Mouse (Mus musculus): ENCODE results near the gene Krt78. TPM values are rescaled to one million over a fixed set of nuclear protein-coding genes. Genes with fewer than 3 reads are reported as not detected.

The Krt78 gene
- polyA plus RNA-seq, 1 experiment from 2014 or later, result not detected

DNA sequence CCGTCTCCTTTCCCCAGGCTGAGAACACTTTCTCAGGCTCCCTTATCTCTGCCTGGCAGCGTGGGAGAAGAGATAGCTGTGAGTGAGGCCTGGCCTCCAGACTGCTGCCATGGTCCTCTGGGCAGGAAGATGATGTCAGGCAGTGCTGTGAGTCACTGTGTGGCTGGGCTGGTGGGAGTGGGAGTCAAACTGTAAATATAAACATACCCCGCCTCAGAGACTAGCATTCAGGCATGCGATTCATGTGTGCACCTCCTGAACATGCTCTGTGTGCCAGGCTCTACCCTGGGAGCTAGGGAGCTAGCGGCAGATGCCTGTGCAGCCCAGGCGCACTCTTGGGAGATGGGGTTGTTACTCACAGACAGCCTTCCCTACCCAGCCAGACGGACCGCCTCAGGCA is 12.1 kb downstream of the Krt78 start:
- Histone ChIP-seq H3K27me3 (ENCODE audit: control insufficient read depth, insufficient read depth, low read length) (no peaks in the 10 kb centered on the region), H3K4me1 (ENCODE audit: control insufficient read depth, insufficient read depth, low read length) (peaks cover 12% of the 10 kb centered on the region; the same call in 1 of the 2 replicates), H3K4me3 (ENCODE audit: low read length) (no peak overlapping the region), H3K9me3 (ENCODE audit: control insufficient read depth, low read length) (no peaks in the 10 kb centered on the region), H3K36me3 (ENCODE audit: control insufficient read depth, insufficient read depth, low read length) (no peaks in the 10 kb centered on the region), H3K4me2 (replicated peaks; ENCODE audit: low read depth, low read length) (no peak overlapping the region), H3K27ac (ENCODE audit: low read depth, low read length) (no peak overlapping the region), H3K9ac (ENCODE audit: low read depth, low read length) (no peak overlapping the region)
- 42% methylated on average over 8 of the region's 8 CpGs for WGBS
- peak; percentile 61; the same call in 1 of the 2 replicates for ATAC-seq (ENCODE audit: low FRiP score, low TSS enrichment)

DNA sequence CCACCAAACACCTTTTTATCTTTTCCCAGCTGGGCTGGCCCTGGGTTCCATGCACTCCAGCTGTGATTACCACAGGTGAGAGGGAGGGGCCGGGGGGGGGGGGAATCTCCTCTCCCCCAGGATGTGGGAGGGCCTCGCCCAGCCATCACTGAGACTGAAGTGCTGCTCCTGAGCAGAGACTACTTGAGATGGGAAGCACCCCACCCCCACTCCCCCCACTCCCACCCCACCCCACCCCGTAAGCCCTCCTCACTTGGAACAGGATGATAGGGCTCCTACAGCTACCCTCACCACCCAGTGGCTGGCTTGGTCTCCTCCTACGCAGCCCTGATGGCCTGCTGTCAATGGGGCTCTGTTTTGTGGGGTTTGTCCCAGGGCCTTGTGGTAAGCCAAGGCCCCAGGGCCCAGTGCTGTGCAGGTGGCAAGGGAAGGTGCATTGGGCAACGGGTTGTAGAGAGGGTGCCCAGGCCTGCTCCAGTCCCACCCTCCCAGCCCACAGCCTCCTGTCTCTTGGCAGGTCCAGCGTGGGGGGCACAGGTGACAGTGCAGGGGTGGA is 13.7 kb downstream of the Krt78 start, which contains the start of gene Krt79:
Gene Krt79 (minus strand): TSS at position 51 of the 556 bp plus-strand sequence.
- no peak within 1 kb of the TSS for H3K4me2 ChIP-seq (replicated peaks; ENCODE audit: low read depth, low read length)
- H3K27me3 ChIP-seq (ENCODE audit: control insufficient read depth, insufficient read depth, low read length), result no peaks in the 10 kb centered on the region
- H3K4me3 ChIP-seq (ENCODE audit: low read length), result no peak within 1 kb of the TSS
- no peaks in the 10 kb centered on the region for H3K36me3 ChIP-seq (ENCODE audit: control insufficient read depth, insufficient read depth, low read length)
- WGBS, result 62% methylated on average over 6 of the region's 6 CpGs
- H3K4me1 ChIP-seq (ENCODE audit: control insufficient read depth, insufficient read depth, low read length), result peaks cover 12% of the 10 kb centered on the region; the same call in 1 of the 2 replicates
- H3K9ac ChIP-seq (ENCODE audit: low read depth, low read length), result no peak within 1 kb of the TSS
- no peaks in the 10 kb centered on the region for H3K9me3 ChIP-seq (ENCODE audit: control insufficient read depth, low read length)
- ATAC-seq (ENCODE audit: low FRiP score, low TSS enrichment), result no peak
- no peak within 1 kb of the TSS for H3K27ac ChIP-seq (ENCODE audit: low read depth, low read length)

DNA sequence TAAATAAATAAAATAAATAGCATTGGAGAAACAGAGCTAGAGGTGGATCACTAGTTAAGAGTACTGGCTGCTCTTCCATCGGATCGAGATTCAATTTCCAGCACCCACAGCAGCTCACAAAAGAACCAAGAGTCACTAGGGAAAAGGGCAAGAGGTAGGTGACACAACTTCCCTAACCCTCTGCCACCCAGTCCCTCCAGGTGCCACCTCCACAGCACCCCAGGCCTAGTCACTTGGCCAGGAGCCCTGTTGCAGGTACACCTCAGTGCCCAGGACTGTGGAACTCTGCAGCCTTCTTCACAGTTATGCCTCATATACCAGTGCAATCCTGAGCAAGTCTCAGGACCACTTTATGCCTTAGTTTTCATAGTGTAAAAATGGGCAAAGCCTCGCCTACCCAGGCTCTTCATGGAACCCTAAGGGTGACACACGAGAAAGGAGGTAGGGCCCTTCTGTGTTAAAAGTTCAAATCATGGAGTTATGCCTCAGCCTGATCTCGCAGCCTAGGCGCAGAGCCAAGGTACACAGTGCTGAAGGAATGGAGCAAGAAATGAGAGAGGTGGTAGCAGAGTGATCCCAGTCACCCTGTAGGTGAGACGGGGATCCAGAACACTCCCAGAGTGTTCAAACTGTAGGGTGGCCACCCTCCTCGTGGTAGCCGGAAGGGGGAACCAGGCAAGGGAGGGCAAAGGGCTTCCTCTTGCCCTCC is 15.3 kb downstream of the Krt78 start:
- no peaks in the 10 kb centered on the region for H3K27me3 ChIP-seq (ENCODE audit: control insufficient read depth, insufficient read depth, low read length)
- ATAC-seq (ENCODE audit: low FRiP score, low TSS enrichment), result no peak
- H3K9ac ChIP-seq (ENCODE audit: low read depth, low read length), result no peak overlapping the region
- no peak overlapping the region for H3K4me2 ChIP-seq (replicated peaks; ENCODE audit: low read depth, low read length)
- peaks cover 9% of the 10 kb centered on the region; the same call in 1 of the 2 replicates for H3K4me1 ChIP-seq (ENCODE audit: control insufficient read depth, insufficient read depth, low read length)
- no peak overlapping the region for H3K4me3 ChIP-seq (ENCODE audit: low read length)
- WGBS, result 79% methylated on average over 9 of the region's 9 CpGs
- H3K27ac ChIP-seq (ENCODE audit: low read depth, low read length), result no peak overlapping the region
- H3K9me3 ChIP-seq (ENCODE audit: control insufficient read depth, low read length), result no peaks in the 10 kb centered on the region
- no peaks in the 10 kb centered on the region for H3K36me3 ChIP-seq (ENCODE audit: control insufficient read depth, insufficient read depth, low read length)

DNA sequence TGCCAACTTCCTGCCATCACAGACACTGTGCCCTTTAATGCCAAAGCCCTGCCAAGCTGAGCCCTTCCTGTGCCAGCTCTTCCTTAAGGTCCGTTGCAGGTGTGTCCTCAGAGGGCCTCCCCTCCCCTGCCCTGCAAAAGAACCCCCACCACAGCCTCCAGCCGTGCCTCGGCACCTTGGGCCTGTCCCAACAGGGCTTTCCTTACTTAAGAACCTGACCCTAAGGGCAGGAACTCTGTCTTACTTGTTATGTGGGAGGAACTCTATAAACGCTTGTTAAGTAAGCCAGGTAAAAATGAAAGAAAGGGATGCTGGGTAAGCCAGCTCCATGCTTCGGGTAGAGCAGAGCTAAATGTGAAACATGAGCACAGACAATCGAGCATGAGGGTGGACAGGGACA is 21.1 kb downstream of the Krt78 start:
- 54% methylated on average over 6 of the region's 6 CpGs for WGBS
- Histone ChIP-seq H3K4me3 (ENCODE audit: low read length) (no peak overlapping the region), H3K36me3 (ENCODE audit: control insufficient read depth, insufficient read depth, low read length) (no peaks in the 10 kb centered on the region), H3K4me2 (replicated peaks; ENCODE audit: low read depth, low read length) (no peak overlapping the region), H3K9me3 (ENCODE audit: control insufficient read depth, low read length) (no peaks in the 10 kb centered on the region), H3K27ac (ENCODE audit: low read depth, low read length) (no peak overlapping the region), H3K4me1 (ENCODE audit: control insufficient read depth, insufficient read depth, low read length) (peaks cover 11% of the 10 kb centered on the region), H3K27me3 (ENCODE audit: control insufficient read depth, insufficient read depth, low read length) (no peaks in the 10 kb centered on the region), H3K9ac (ENCODE audit: low read depth, low read length) (no peak overlapping the region)
- ATAC-seq (ENCODE audit: low FRiP score, low TSS enrichment), result no peak

DNA sequence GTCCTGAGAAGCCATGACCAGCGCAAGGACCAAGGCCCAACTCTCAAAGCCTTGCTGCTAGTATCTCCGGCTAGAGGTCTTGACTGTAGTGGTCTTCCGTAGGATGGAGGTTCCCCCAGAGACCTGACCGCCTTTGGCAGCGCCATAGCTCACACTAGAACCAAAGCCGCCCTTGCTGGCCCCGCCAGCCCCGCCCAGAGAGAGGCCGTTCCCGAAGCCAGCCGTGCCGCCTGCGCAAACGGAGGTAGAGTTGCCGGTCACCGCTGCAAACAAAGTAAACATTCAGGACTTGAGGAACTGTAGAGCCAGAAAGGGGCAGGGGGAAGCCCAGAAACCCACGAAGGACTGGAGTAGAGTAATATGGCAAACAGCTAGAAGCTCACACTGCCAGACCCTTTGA is 24.4 kb downstream of the Krt78 start:
- 2% methylated on average over 17 of the region's 17 CpGs for WGBS
- peak overlapping the region; percentile 51 for H3K4me2 ChIP-seq (replicated peaks; ENCODE audit: low read depth, low read length)

DNA sequence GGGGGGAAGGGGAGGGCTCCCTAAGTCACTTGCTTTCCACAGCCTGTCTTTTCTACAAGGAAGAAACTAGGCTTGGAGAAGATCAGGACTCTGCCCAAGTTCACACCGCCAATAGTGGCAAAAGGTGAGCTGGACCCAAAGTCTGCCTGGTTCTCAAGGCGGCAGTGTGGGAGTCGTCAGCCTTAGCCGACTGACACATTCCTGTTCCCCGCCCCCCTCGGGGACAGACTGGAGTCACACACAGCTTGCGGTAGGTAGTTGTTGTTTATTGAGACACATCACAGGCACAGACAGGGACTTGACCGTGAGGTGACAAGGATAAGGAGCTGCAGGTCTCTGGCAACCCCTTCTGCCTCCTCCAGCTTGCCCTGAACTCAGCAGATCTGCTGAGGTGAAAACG is 25.0 kb downstream of the Krt78 start:
- H3K27me3 ChIP-seq (ENCODE audit: control insufficient read depth, insufficient read depth, low read length), result no peaks in the 10 kb centered on the region
- H3K4me2 ChIP-seq (replicated peaks; ENCODE audit: low read depth, low read length), result peak overlapping the region; percentile 51; the same call in 1 of the 2 replicates
- whole genome bisulfite sequencing, result 13% methylated on average over 9 of the region's 9 CpGs
- no peak overlapping the region for H3K27ac ChIP-seq (ENCODE audit: low read depth, low read length)
- H3K9me3 ChIP-seq (ENCODE audit: control insufficient read depth, low read length), result no peaks in the 10 kb centered on the region
- peaks cover 15% of the 10 kb centered on the region for H3K4me1 ChIP-seq (ENCODE audit: control insufficient read depth, insufficient read depth, low read length)
- ATAC-seq (ENCODE audit: low FRiP score, low TSS enrichment), result no peak
- no peak overlapping the region for H3K9ac ChIP-seq (ENCODE audit: low read depth, low read length)
- H3K4me3 ChIP-seq (ENCODE audit: low read length), result peak overlapping the region; percentile 24; the same call in 1 of the 2 replicates
- H3K36me3 ChIP-seq (ENCODE audit: control insufficient read depth, insufficient read depth, low read length), result no peaks in the 10 kb centered on the region

More for the DNA sequence above, 24.4 kb downstream of the Krt78 start:
- Histone ChIP-seq H3K27ac (ENCODE audit: low read depth, low read length) (no peak overlapping the region), H3K4me3 (ENCODE audit: low read length) (peak overlapping the region; percentile 24), H3K36me3 (ENCODE audit: control insufficient read depth, insufficient read depth, low read length) (no peaks in the 10 kb centered on the region), H3K4me1 (ENCODE audit: control insufficient read depth, insufficient read depth, low read length) (peaks cover 15% of the 10 kb centered on the region), H3K9me3 (ENCODE audit: control insufficient read depth, low read length) (no peaks in the 10 kb centered on the region), H3K27me3 (ENCODE audit: control insufficient read depth, insufficient read depth, low read length) (no peaks in the 10 kb centered on the region), H3K9ac (ENCODE audit: low read depth, low read length) (peak overlapping the region; percentile 3; the same call in 1 of the 2 replicates)
- no peak for ATAC-seq (ENCODE audit: low FRiP score, low TSS enrichment)

DNA sequence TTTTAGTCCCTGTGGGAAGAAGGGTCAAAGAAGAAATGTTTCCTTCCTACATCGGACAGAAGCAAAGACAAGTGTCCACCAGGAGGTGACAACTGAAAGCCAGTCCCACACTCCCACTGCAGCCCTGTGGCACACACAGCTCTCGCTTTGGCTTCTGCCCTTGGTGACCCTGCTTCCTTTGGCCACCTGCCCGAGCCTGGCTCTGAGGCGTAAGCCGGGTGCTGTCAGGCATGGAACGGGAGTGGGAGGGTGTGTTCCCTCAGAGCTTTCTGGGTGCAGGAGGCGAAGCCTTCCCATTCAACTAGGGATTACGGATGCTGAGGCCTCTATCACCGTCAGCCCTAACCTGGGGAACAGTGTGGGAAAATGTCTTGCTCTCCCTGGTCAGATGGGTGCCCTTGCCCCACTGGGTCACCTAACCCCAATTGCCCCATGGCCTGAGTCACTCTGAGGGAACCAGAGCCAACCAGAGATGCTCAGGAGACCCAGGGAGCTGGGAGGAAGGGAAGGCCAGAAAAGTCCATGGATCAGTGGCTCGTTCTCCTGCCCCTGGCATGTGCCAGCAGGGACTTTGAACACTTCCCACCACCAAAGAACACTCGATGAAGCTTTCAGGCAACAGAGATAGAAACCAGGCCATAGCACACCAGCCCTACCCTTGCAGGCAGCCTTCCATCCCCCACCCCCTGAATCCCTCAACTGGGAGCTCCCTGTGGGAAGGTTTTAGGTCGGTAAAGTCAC is 26.6 kb downstream of the Krt78 start:
- Histone ChIP-seq H3K36me3 (ENCODE audit: control insufficient read depth, insufficient read depth, low read length) (no peaks in the 10 kb centered on the region), H3K9ac (ENCODE audit: low read depth, low read length) (no peak overlapping the region), H3K27ac (ENCODE audit: low read depth, low read length) (no peak overlapping the region), H3K4me3 (ENCODE audit: low read length) (no peak overlapping the region), H3K4me1 (ENCODE audit: control insufficient read depth, insufficient read depth, low read length) (peaks cover 15% of the 10 kb centered on the region), H3K27me3 (ENCODE audit: control insufficient read depth, insufficient read depth, low read length) (no peaks in the 10 kb centered on the region), H3K4me2 (replicated peaks; ENCODE audit: low read depth, low read length) (no peak overlapping the region), H3K9me3 (ENCODE audit: control insufficient read depth, low read length) (no peaks in the 10 kb centered on the region)
- ATAC-seq (ENCODE audit: low FRiP score, low TSS enrichment), result no peak
- 41% methylated on average over 12 of the region's 12 CpGs for WGBS

DNA sequence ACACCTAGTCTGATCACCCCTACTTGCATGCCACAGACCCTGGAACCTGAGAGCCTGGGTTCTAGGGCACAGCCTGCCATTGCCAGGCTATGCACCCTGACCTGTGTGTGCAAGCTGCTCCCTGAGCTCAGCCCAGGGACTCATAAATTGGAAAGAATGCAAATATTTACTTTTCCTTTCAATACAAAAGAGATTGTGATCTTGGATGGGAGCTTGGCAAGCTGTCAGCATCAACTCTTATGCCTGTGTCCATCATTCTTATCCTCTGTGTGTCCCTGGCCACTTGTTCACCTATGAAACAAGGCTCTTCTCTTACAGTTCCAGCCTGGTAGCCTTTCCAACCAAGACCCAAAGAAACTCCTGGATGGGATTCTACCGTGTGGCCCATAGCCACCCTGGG is 29.0 kb downstream of the Krt78 start:
- Histone ChIP-seq H3K27ac (ENCODE audit: low read depth, low read length) (no peak overlapping the region), H3K27me3 (ENCODE audit: control insufficient read depth, insufficient read depth, low read length) (no peaks in the 10 kb centered on the region), H3K4me3 (ENCODE audit: low read length) (no peak overlapping the region), H3K4me1 (ENCODE audit: control insufficient read depth, insufficient read depth, low read length) (peaks cover 11% of the 10 kb centered on the region), H3K9ac (ENCODE audit: low read depth, low read length) (no peak overlapping the region), H3K9me3 (ENCODE audit: control insufficient read depth, low read length) (no peaks in the 10 kb centered on the region), H3K36me3 (ENCODE audit: control insufficient read depth, insufficient read depth, low read length) (no peaks in the 10 kb centered on the region), H3K4me2 (replicated peaks; ENCODE audit: low read depth, low read length) (no peak overlapping the region)
- ATAC-seq (ENCODE audit: low FRiP score, low TSS enrichment), result no peak
- 70% methylated on average over 1 of the region's 1 CpGs for WGBS

DNA sequence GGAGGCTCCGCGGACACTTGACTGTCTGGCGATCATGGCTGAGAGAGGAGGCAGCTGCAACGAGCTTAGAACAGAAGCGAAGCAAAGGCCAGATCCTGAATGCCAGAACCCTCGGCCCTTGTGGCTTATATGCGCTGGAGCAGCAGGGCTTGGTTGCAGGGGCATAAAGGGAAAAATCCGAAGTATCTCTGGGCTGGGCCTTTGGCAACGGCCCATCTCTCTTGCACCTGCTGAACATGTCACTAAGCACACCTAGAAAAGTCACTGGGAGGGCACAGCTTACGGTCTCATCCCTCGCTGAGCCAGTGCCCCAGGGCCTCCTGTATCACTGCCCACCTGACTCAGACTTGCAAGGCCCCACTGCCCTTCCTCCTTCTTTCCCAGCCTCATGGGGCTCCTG is 29.5 kb downstream of the Krt78 start, which contains the start of gene Krt4:
Gene Krt4 (minus strand): TSS at position 101 of the 400 bp plus-strand sequence.
- no peaks in the 10 kb centered on the region for H3K27me3 ChIP-seq (ENCODE audit: control insufficient read depth, insufficient read depth, low read length)
- H3K27ac ChIP-seq (ENCODE audit: low read depth, low read length), result no peak within 1 kb of the TSS
- no peaks in the 10 kb centered on the region for H3K36me3 ChIP-seq (ENCODE audit: control insufficient read depth, insufficient read depth, low read length)
- no peak within 1 kb of the TSS for H3K4me2 ChIP-seq (replicated peaks; ENCODE audit: low read depth, low read length)
- no peak within 1 kb of the TSS for H3K4me3 ChIP-seq (ENCODE audit: low read length)
- 78% methylated on average over 11 of the region's 11 CpGs for WGBS
- H3K9me3 ChIP-seq (ENCODE audit: control insufficient read depth, low read length), result no peaks in the 10 kb centered on the region
- H3K4me1 ChIP-seq (ENCODE audit: control insufficient read depth, insufficient read depth, low read length), result peaks cover 7% of the 10 kb centered on the region; the same call in 1 of the 2 replicates
- no peak for ATAC-seq (ENCODE audit: low FRiP score, low TSS enrichment)
- H3K9ac ChIP-seq (ENCODE audit: low read depth, low read length), result no peak within 1 kb of the TSS

Data from kidney, embryonic 14.5 days (tissue).